Mouse (Mus musculus): ENCODE results near the gene Klhl12.
"Not testable (repeated sequence)": the region's sequence is repeated elsewhere in the genome, so short reads cannot be mapped to it uniquely, and the experiment has no call there.

Klhl12 gene

DNA sequence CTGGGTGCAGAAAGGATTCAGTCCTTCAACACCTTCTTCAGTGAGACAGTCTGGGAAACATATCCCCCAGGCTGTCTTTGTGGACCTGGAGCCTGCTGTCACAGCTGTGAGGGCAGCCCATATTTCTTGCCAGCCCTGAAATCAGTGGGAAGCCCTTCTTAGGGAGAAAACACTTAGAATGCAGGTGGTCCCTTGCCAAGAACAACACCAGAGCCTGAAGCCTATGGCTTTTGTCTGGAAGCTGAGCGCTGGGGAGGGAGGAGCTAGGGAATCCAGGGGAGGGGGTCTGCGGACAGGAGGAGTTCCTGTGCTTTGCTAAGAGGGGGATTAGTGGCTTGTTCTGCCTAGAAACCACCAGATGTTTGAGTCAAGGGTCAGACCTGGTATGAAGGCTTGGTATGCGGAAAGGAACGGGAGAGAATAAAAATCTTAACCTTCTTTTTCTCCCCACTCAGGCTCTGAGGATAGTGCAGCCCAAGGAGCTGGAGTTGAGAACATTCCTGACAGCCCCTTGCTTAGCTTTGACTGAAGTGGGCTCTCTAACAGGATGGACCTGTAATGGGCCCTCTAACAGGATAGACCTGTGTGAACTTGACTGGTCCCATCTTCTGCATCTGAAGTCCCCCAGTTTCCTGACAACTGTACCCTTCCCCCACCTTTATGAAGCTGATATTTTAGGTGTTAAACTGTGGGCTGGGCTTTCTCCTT, 61.3 kb downstream of the Klhl12 start:
- peak; percentile 40 for DNase-seq

- not testable (repeated sequence) for DNase-seq
Measured at GRCm38 (mm10) chr1:134517841-134518240, 62.5 kb downstream of the Klhl12 start.

DNA sequence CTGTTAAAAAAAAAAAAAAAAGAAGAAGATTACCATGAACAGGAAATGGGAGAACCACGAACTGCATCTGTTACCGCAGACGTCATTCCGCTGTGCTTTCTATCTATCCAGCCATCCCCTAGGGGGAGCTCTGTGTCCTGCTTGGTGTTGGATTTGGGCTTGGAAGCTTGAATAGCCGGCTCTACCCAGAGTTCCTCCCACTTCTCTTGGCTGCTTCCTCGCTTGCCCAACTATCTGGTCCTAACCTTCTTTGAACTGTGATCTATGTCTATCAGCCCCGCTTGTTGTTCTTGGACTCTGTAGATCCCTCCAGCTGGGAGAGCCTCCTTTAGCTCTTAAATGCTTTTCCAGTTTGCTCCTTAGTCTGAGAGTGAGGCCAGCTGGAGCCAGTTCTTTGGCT, 63.3 kb downstream of the Klhl12 start:
- peak; percentile 88 for DNase-seq

- DNase-seq = not testable (repeated sequence)
Measured at GRCm38 (mm10) chr1:134519201-134519600, 63.9 kb downstream of the Klhl12 start.

- DNase-seq = no peak
Measured at GRCm38 (mm10) chr1:134520001-134520721, 64.8 kb downstream of the Klhl12 start.

GRCm38 (mm10) chr1:134521163-134521562, 65.8 kb downstream of the Klhl12 start:
- DNase-seq = no peak

DNA sequence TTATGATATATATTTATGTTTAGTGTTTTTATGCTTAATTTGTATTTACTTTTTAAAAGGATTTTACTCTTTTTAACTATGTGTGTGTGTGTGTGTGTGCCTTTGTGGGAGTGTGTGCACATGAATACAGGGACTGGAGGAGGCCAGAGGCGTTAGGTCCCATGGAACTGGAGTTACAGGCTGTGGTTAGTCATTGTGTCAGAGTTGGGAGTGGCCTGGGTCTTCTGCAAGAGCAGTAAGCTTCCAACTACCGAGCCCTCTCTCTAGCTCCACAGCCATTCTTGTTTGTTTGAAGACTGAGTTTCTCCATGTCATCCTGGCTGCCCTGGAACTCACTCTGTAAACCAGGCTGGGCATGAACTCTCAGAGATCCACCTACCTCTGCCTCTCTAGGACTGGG, 67.0 kb downstream of the Klhl12 start:
- no peak for DNase-seq

DNA sequence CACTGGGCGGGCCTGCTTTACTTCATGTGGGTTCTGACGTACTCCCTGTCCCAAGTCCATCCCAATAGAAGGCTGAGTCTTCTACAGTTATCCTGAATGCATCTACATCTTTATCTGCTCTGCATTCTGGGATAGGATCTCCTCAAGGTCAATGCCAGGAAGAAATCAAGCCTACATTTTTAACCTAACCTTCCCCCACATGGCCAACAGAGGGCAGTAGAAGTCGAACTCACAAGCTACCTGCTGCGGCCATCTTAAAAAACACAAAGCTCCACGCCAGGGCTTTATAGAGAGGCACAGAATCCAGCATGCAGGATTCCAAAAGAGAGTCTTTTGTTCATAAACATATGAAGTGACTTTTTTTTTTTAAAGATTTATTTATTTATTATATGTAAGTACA, 69.1 kb downstream of the Klhl12 start:
- DNase-seq = peak; percentile 46

- DNase-seq = no peak
Measured at GRCm38 (mm10) chr1:134525015-134525414, 69.7 kb downstream of the Klhl12 start.

- no peak for DNase-seq
Measured at GRCm38 (mm10) chr1:134526752-134527151, 71.4 kb downstream of the Klhl12 start.

- no peak for DNase-seq
Measured at GRCm38 (mm10) chr1:134530618-134531017, 75.3 kb downstream of the Klhl12 start.

DNA sequence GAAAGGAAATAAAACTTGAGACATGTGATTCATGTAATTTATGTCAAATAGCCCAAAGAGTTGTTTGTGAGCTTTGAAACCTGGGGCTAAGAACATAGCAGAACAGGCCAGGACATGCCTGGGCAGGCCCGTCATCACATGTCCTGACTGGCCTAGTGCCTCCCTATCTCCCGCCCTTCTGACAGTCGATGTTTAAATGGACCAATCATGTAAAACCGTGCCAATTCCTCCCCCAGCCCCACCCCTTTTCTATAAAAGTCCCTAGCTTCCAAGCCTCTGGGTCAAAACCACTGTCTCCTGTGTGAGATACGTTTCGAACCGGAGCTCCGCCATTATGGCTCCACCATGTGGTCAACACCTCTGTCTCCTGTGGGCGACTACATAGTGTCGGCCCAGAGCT, 78.4 kb downstream of the Klhl12 start:
- DNase-seq = not testable (repeated sequence)

DNA sequence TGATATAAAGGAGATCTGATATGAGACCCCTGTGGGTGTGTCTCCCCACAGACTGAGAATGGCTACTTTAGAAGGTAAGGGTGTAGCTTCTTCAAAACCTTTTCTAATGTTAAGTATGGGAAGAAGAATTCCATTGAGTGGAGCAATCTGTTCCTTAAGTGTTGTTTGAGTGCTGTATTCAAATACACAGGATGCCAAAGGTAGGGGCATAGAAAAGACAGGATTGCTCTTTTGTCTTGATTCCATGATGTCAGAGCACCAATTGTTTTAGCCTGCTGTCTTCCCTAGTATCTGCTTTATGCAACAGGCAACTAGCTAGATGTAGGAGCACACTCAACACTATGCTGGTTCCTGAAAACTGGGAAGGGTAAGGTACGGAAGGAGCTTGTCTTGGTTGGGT, 79.7 kb downstream of the Klhl12 start:
- DNase-seq = no peak

- no peak for DNase-seq
Measured at GRCm38 (mm10) chr1:134535513-134535912, 80.2 kb downstream of the Klhl12 start.

DNA sequence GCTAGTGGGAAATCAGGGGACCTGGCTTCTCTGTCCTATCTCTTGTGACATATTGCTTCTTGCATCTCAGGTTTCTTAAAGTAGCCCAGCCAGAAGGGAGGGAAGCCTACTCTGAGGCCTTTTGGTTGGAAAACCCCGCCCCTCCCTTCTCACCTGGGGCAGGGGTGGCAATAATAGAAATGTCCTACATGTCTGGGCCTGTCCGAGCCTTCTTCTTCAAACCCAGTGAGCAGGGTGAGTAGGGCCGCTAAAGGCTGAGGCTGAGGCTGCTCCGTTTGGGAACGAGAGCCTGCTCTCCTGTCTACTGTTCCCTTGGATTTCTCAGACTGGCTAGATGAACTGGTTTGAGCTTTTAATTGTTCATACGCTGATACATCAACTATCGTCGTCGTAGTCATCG, 85.3 kb downstream of the Klhl12 start:
- DNase-seq = no peak
